Mouse (Mus musculus) adrenal gland, adult 8-10 months (tissue): ENCODE data around the gene Sytl1. TPM values are rescaled to one million over a fixed set of nuclear protein-coding genes. Genes with fewer than 3 reads are reported as not detected.

Experiments used
- DNase-seq: peaks from one replicate; pipeline ENCODE4 v3.0.0; 2022
- total RNA-seq, 4 experiments: library from RNA; stranded (reverse); gene quantifications; 2 replicates each; pipeline ENCODE4 v1.2.4; 2022

Gene Sytl1
- 1 to 10 TPM in 3 of 4 experiments, under 1 TPM in 1; 0.92 to 2.0 (median 1.1) TPM for total RNA-seq

DNA sequence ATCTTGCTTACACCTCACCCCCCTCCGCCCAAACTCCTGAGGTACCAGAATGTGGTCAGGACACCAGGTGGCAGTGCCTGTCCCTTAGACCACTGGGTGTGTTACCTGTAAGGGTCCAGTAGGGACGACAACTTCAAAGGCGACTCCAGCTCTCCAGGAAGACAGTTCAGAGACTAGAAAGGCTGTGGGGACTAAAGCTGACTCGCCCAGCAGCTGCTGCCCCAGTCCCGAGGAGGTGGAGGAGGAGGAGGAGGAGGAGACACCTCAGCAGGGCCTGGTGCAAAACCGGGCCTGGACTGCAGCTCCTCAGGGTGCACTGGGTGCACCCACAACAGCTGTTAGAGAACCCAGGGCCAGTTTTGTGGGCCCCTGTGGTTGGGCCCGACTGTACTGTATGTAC, at the start of gene Sytl1:
Gene Sytl1, minus strand, starts transcription at position 232 of the 400 bp plus-strand sequence.
- DNase-seq: no peak

- peak; percentile 62 for DNase-seq
These were observed 47.0 kb upstream of the Sytl1 start for GRCm38 (mm10) chr4:133309948-133310347.

- no peak for DNase-seq
These were observed 44.4 kb upstream of the Sytl1 start for GRCm38 (mm10) chr4:133307331-133307730.

- no peak for DNase-seq
These were observed 42.9 kb upstream of the Sytl1 start for GRCm38 (mm10) chr4:133305825-133306224.

GRCm38 (mm10) chr4:133304770-133305169, 41.9 kb upstream of the Sytl1 start:
- DNase-seq: no peak

DNA sequence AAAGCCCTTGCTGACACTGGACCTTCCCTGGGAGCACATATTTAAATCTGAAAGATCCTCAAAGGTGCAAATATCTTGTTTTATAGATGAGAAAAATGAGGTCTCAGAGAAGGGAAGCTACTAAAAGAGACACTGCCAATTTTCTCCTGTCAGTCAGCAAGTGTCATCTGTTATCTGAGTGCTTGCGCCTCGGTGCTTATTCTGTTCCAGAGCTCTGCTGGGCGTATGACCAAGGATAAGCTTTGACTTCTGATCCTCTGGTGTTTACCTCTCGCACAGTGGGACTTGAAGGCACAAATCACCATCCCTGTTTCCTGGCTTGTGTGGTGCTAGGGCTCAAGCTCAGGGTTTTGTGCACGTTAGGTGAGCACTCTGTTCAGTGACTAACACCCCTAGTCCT, 39.8 kb upstream of the Sytl1 start:
- DNase-seq: no peak

- no peak for DNase-seq
These were observed 38.9 kb upstream of the Sytl1 start for GRCm38 (mm10) chr4:133301802-133302201.

- no peak for DNase-seq
These were observed 37.5 kb upstream of the Sytl1 start for GRCm38 (mm10) chr4:133300421-133300820.

DNA sequence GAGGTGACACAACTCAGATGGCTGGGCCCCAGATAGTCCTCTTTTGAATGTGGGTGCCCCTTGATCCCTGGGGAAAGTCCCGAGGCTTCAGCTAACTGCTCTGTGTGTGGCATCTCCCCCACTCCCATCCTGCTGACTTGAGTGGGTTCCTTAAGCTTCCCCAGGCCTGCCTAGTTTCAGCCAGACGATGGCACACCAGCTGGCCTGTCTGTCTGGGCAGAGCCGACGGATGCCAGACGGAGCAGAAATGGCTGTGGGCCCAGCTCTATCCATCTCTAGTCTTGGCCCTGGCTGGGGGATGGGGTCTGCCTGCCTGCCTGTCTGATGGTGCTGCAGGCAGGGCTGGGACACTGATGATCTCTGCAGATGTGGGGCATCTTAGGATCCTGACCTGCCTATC, 36.8 kb upstream of the Sytl1 start:
- DNase-seq: no peak

DNA sequence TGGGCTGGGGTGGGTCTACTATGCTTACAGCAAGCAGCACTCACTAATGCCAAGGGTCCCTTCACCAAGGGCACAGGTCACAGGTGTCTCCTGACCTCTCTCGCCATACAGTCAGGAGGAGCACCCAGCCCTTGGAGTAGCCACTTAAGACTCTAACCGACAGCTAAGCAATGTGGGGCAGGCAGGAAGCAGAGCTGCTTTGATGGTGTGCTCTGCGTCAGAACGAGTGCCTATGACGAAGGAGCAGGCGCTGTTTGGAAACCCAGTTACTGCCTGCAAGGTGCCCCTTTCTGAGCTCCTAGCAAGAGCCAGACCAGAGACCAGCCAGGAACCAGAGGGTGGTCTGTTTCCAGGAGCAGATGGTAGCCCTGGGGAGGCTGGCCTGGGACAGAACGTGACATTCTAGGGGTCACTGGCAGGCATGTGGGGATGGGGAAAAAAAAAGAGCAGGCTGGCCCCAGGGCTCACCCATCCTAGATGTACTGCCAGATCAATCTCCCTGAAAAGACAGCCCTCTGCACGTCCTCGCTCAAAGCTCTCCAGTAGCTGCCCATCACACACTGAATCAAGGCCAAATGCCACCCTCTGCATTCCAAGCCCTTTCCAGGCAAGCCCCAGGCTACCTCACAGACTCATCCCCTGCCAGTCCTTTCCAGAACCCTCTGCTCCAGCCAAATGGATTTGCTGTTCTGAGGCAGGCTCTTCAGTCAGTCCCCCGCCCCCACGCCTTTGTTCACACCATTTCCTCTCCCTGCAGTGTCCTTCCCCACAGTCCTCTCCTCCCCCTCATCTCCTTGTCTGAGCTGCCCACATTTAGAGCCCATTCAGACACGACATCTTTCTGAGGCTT, 35.8 kb upstream of the Sytl1 start:
- peak; percentile 52 for DNase-seq

DNA sequence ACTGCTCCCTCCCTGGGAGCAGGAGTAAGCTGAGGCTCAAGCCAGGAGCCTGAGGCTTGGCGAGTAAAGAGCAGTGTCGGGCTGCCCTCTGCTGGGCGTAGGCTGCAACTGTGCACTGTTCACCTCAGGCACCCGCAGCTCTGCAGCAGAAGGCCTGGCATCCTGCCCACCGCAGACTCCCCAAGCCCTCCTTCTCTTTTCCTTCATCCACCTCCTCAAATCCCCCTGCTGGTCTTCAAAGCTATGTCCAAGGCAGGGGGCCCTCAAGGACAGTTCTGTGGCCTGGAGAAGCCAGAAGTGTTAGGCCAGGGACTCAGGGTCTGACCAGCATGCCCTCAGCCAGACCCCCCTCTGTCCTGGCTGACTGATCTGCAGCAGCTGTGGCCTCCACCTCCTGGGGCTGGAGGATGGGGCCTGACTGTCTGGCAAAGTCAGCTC, 34.9 kb upstream of the Sytl1 start:
- peak; percentile 64 for DNase-seq

GRCm38 (mm10) chr4:133297360-133297759, 34.4 kb upstream of the Sytl1 start:
- peak; percentile 47 for DNase-seq

DNA sequence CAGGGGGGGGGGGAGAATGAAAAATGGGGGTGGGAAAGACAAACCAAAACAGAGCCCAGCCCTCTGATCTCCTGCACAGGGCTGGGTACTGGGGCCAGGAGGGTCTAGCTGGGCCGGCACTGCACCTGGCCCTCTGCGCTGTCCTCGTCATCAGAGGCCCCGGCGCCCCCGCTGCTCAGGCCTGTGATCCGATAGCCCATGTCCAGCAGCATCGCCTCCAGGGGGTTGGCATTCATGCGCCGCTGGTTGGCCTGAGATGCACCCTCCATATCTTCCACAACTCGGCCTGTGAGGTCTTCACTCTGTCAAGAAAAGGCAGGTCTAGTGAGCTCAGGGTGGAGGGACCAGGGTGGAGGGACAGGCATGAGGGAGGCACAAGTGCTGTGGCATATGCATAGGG, 31.2 kb upstream of the Sytl1 start:
- DNase-seq: no peak

- no peak for DNase-seq
These were observed 30.3 kb upstream of the Sytl1 start for GRCm38 (mm10) chr4:133292901-133293843.

- DNase-seq: no peak
These were observed 29.5 kb upstream of the Sytl1 start for GRCm38 (mm10) chr4:133292405-133292804.

DNA sequence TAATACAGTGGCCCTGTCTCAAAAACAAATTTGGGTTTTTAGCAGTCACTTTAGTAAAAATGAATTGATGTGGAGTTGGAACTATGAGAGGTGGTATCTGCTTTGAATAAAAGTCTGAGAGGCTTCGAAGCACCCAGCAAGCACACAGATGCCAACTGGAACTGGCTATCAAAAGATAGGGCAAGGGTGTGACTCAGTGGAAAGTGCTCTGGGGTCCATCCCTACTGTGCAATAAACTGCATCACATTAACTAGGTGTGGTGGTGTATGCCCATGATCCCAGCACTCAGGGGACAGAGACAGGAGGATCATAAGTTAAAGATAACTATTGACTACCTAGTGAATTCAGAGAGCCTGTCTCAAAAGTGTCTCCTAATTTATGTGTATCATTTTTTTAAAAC, 28.3 kb upstream of the Sytl1 start:
- no peak for DNase-seq

- DNase-seq: no peak
These were observed 23.7 kb upstream of the Sytl1 start for GRCm38 (mm10) chr4:133286476-133287077.

GRCm38 (mm10) chr4:133285950-133286349, 23.0 kb upstream of the Sytl1 start:
- no peak for DNase-seq

GRCm38 (mm10) chr4:133285299-133285698, 22.4 kb upstream of the Sytl1 start:
- no peak for DNase-seq

GRCm38 (mm10) chr4:133282656-133283055, 19.7 kb upstream of the Sytl1 start:
- DNase-seq: no peak

GRCm38 (mm10) chr4:133281951-133282481, 19.1 kb upstream of the Sytl1 start:
- DNase-seq: no peak

DNA sequence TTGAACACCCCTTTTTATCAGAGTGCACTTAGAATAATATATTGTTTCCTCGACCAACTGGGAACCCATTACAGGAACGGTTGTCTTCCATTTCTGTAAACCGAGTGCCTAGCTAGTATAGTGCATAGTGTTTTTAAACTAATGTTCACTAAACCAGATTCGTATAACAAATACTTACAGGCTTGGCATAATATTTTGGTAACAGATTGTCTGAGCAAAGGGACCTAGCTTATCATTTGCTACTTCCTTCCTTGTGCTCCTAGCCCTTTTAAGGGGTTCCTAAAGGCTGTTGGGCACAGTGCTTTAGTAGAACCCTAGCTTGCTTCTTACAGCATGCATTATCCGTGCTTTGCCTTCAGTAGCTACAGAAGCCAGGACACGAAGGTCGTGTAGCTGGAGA, 18.6 kb upstream of the Sytl1 start:
- no peak for DNase-seq

GRCm38 (mm10) chr4:133278482-133278881, 15.6 kb upstream of the Sytl1 start:
- DNase-seq: no peak
